Mouse (Mus musculus): Measurements from ENCODE around the gene Ndufb5. TPM values are rescaled to one million over a fixed set of nuclear protein-coding genes. Genes with fewer than 3 reads are reported as not detected.
A peak's percentile ranks its signal among the peaks of the same experiment; 100 is the strongest.
"Not testable (repeated sequence)": the region's sequence is repeated elsewhere in the genome, so short reads cannot be mapped to it uniquely, and the experiment has no call there.

The Ndufb5 gene
- 100 to 1,000 TPM; 471 to 544 TPM for total RNA-seq (2021)
- long read RNA-seq, experiment 1, transcript Ndufb5-204 (6 exons, 1,079 nt) = major isoform, 388 of 398 reads
- long read RNA-seq, experiment 1, partial matches to known transcripts = 2 of 398 reads
- long read RNA-seq, experiment 1, other reads (novel, unspliced or antisense) = 5 of 398 reads
- long read RNA-seq, experiment 2, transcript Ndufb5-204 (6 exons, 1,079 nt) = major isoform, 503 of 518 reads
- long read RNA-seq, experiment 2, partial matches to known transcripts = 5 of 518 reads
- long read RNA-seq, experiment 2, other reads (novel, unspliced or antisense) = 7 of 518 reads

- intact Hi-C loops (cut with DNase I; ENCODE audit: low total_unique reads) = no loop called here
- DNase-seq = peak; percentile 97
Measured at GRCm38 (mm10) chr3:32736244-32737171, at the start of gene Ndufb5. Gene Ndufb5 (plus strand): TSS chr3:32736990.

- intact Hi-C loops (cut with DNase I; ENCODE audit: low total_unique reads) = no loop called here
- DNase-seq = no peak
Measured at GRCm38 (mm10) chr3:32687156-32687555, 49.6 kb upstream of the Ndufb5 start.

GRCm38 (mm10) chr3:32689567-32689999 is 47.2 kb upstream of the Ndufb5 start:
- DNase-seq = no peak
- intact Hi-C loops (cut with DNase I; ENCODE audit: low total_unique reads) = no loop called here

- intact Hi-C loops (cut with DNase I; ENCODE audit: low total_unique reads) = loop anchor here (10.0 kb wide), 1 partner anchor 355 kb away; no protein-coding TSS in a partner anchor
- DNase-seq = no peak
Measured at GRCm38 (mm10) chr3:32690008-32690407, 46.8 kb upstream of the Ndufb5 start.

- intact Hi-C loops (cut with DNase I; ENCODE audit: low total_unique reads) = loop anchor here (10.0 kb wide), 1 partner anchor 356 kb away; no protein-coding TSS in a partner anchor
- no peak for DNase-seq
Measured at GRCm38 (mm10) chr3:32690901-32691300, 45.9 kb upstream of the Ndufb5 start.

GRCm38 (mm10) chr3:32691841-32692240 is 44.9 kb upstream of the Ndufb5 start:
- intact Hi-C loops (cut with DNase I; ENCODE audit: low total_unique reads) = loop anchor here (10.0 kb wide), 1 partner anchor 357 kb away; no protein-coding TSS in a partner anchor

GRCm38 (mm10) chr3:32694211-32694610 is 42.6 kb upstream of the Ndufb5 start:
- no peak for DNase-seq
- intact Hi-C loops (cut with DNase I; ENCODE audit: low total_unique reads) = loop anchor here (10.0 kb wide), 1 partner anchor 359 kb away; no protein-coding TSS in a partner anchor

More at GRCm38 (mm10) chr3:32691841-32692240, 44.9 kb upstream of the Ndufb5 start:
- no peak for DNase-seq

GRCm38 (mm10) chr3:32694737-32695582 is 41.8 kb upstream of the Ndufb5 start:
- DNase-seq = no peak
- intact Hi-C loops (cut with DNase I; ENCODE audit: low total_unique reads) = loop anchor here (5.0 to 10.0 kb wide), 2 partner anchors 83 to 360 kb away; no protein-coding TSS in a partner anchor

GRCm38 (mm10) chr3:32695583-32695980 is 41.2 kb upstream of the Ndufb5 start:
- intact Hi-C loops (cut with DNase I; ENCODE audit: low total_unique reads) = loop anchor here (5.0 to 10.0 kb wide), 2 partner anchors 83 to 361 kb away; no protein-coding TSS in a partner anchor
- DNase-seq = no peak

- intact Hi-C loops (cut with DNase I; ENCODE audit: low total_unique reads) = loop anchor here (5.0 to 10.0 kb wide), 2 partner anchors 86 to 364 kb away; no protein-coding TSS in a partner anchor
- peak; percentile 84 for DNase-seq
Measured at GRCm38 (mm10) chr3:32698228-32698863, 38.4 kb upstream of the Ndufb5 start.

- DNase-seq; intact Hi-C loops (cut with DNase I; ENCODE audit: low total_unique reads): not testable (repeated sequence)
Measured at GRCm38 (mm10) chr3:32704021-32704420, 32.8 kb upstream of the Ndufb5 start.

GRCm38 (mm10) chr3:32704632-32705031 is 32.2 kb upstream of the Ndufb5 start:
- DNase-seq = peak; percentile 12
- intact Hi-C loops (cut with DNase I; ENCODE audit: low total_unique reads) = not testable (repeated sequence)

GRCm38 (mm10) chr3:32705647-32706348 is 31.0 kb upstream of the Ndufb5 start, which contains the start of gene Actl6a:
Gene Actl6a (plus strand): TSS chr3:32706298.
- intact Hi-C loops (cut with DNase I; ENCODE audit: low total_unique reads); DNase-seq: not testable (repeated sequence)

- DNase-seq = no peak
- intact Hi-C loops (cut with DNase I; ENCODE audit: low total_unique reads) = no loop called here
Measured at GRCm38 (mm10) chr3:32708052-32708367, 28.8 kb upstream of the Ndufb5 start.

GRCm38 (mm10) chr3:32708368-32709231 is 28.2 kb upstream of the Ndufb5 start:
- intact Hi-C loops (cut with DNase I; ENCODE audit: low total_unique reads) = no loop called here

GRCm38 (mm10) chr3:32709388-32709787 is 27.4 kb upstream of the Ndufb5 start:
- no peak for DNase-seq
- intact Hi-C loops (cut with DNase I; ENCODE audit: low total_unique reads) = no loop called here

More at GRCm38 (mm10) chr3:32708368-32709231, 28.2 kb upstream of the Ndufb5 start:
- peak; percentile 99 for DNase-seq

- intact Hi-C loops (cut with DNase I; ENCODE audit: low total_unique reads) = no loop called here
- no peak for DNase-seq
Measured at GRCm38 (mm10) chr3:32713711-32714110, 23.1 kb upstream of the Ndufb5 start.

All from gastrocnemius, postnatal 14 days (tissue).